Mouse (Mus musculus): ENCODE measurements around the gene Taar8a. TPM values are rescaled to one million over a fixed set of nuclear protein-coding genes. Genes with fewer than 3 reads are reported as not detected.

The Taar8a gene
- total and polyA plus RNA-seq, 3 experiments, result not detected

- intact Hi-C loops (cut with DNase I), result loop anchor here (10.0 kb wide), 1 partner anchor 136 kb away; the partner anchor contains the start of gene Taar5
- Histone ChIP-seq H3K36me3 (ENCODE audit: control insufficient read depth, insufficient read depth, low read length) (no peaks in the 10 kb centered on the region), H3K9ac (ENCODE audit: low read depth, low read length) (no peak overlapping the region), H3K27ac (no peak overlapping the region), H3K79me2 (replicated peaks; ENCODE audit: control insufficient read depth, insufficient read depth, low read length) (no peaks in the 10 kb centered on the region), H3K27me3 (ENCODE audit: control insufficient read depth, insufficient read depth, low read length) (no peaks in the 10 kb centered on the region), H3K4me1 (ENCODE audit: control insufficient read depth, insufficient read depth, low read length) (no peaks in the 10 kb centered on the region), H3K4me3 (no peak overlapping the region)
- TF ChIP-seq POLR2A (IDR thresholded peaks at IDR 0.05; ENCODE audit: insufficient read depth, low read depth, low read length) (no peak), CTCF (IDR thresholded peaks at IDR 0.05) (peak; percentile 78)
- 39% methylated on average over 6 of the region's 6 CpGs for WGBS
- no peak for DNase-seq
Measured at GRCm38 (mm10) chr10:24111116-24111778, 34.9 kb downstream of the Taar8a start.

Other genes with a start within 250 kb of the Taar8a start
- gene Vnn3, start 225.0 kb upstream of the Taar8a start, total RNA-seq (2021), result not detected
- 0.26 and 0.33 TPM in 2 replicates for gene Vnn3, start 225.0 kb upstream of the Taar8a start, polyA plus RNA-seq (2012; rRNA removed)
- under 1 TPM; 0.30 to 0.31 TPM for gene Vnn1, start 181.8 kb upstream of the Taar8a start, total RNA-seq (2021)
- gene Vnn1, start 181.8 kb upstream of the Taar8a start, polyA plus RNA-seq (2012; rRNA removed), result 0.62 and 0.67 TPM in 2 replicates
- gene Taar1, start 156.1 kb upstream of the Taar8a start, total RNA-seq (2021), result not detected
- not detected in 2 replicates for gene Taar1, start 156.1 kb upstream of the Taar8a start, polyA plus RNA-seq (2012; rRNA removed)
- not detected for gene Taar2, start 137.9 kb upstream of the Taar8a start, total RNA-seq (2021)
- gene Taar2, start 137.9 kb upstream of the Taar8a start, polyA plus RNA-seq (2012; rRNA removed), result not detected in 2 replicates
- not detected for gene Taar3, start 126.9 kb upstream of the Taar8a start, total RNA-seq (2021)
- not detected in 2 replicates for gene Taar3, start 126.9 kb upstream of the Taar8a start, polyA plus RNA-seq (2012; rRNA removed)
- gene Taar4, start 116.0 kb upstream of the Taar8a start, total RNA-seq (2021), result not detected
- gene Taar4, start 116.0 kb upstream of the Taar8a start, polyA plus RNA-seq (2012; rRNA removed), result not detected in 2 replicates
- gene Taar5, start 105.8 kb upstream of the Taar8a start, total RNA-seq (2021), result not detected
- gene Taar5, start 105.8 kb upstream of the Taar8a start, polyA plus RNA-seq (2012; rRNA removed), result not detected in 2 replicates
- gene Taar6, start 90.9 kb upstream of the Taar8a start, total RNA-seq (2021), result not detected
- not detected in 2 replicates for gene Taar6, start 90.9 kb upstream of the Taar8a start, polyA plus RNA-seq (2012; rRNA removed)
- gene Taar7a, start 83.0 kb upstream of the Taar8a start, total RNA-seq (2021), result not detected
- not detected in 2 replicates for gene Taar7a, start 83.0 kb upstream of the Taar8a start, polyA plus RNA-seq (2012; rRNA removed)
- not detected for gene Taar7b, start 76.6 kb upstream of the Taar8a start, total RNA-seq (2021)
- not detected in 2 replicates for gene Taar7b, start 76.6 kb upstream of the Taar8a start, polyA plus RNA-seq (2012; rRNA removed)
- not detected for gene Taar7d, start 49.3 kb upstream of the Taar8a start, total RNA-seq (2021)
- gene Taar7d, start 49.3 kb upstream of the Taar8a start, polyA plus RNA-seq (2012; rRNA removed), result not detected in 2 replicates
- gene Taar7e, start 38.9 kb upstream of the Taar8a start, total RNA-seq (2021), result not detected
- gene Taar7e, start 38.9 kb upstream of the Taar8a start, polyA plus RNA-seq (2012; rRNA removed), result not detected in 2 replicates
- not detected for gene Taar7f, start 27.0 kb upstream of the Taar8a start, total RNA-seq (2021)
- not detected in 2 replicates for gene Taar7f, start 27.0 kb upstream of the Taar8a start, polyA plus RNA-seq (2012; rRNA removed)
- gene Taar8b, start 15.8 kb downstream of the Taar8a start, total RNA-seq (2021), result not detected
- gene Taar8b, start 15.8 kb downstream of the Taar8a start, polyA plus RNA-seq (2012; rRNA removed), result not detected in 2 replicates
- not detected for gene Taar8c, start 25.4 kb downstream of the Taar8a start, total RNA-seq (2021)
- gene Taar8c, start 25.4 kb downstream of the Taar8a start, polyA plus RNA-seq (2012; rRNA removed), result not detected in 2 replicates
- not detected for gene Taar9, start 33.0 kb downstream of the Taar8a start, total RNA-seq (2021)
- gene Taar9, start 33.0 kb downstream of the Taar8a start, polyA plus RNA-seq (2012; rRNA removed), result not detected in 2 replicates
- 10 to 100 TPM; 45.9 to 56.5 TPM for gene Stx7, start 72.8 kb downstream of the Taar8a start, total RNA-seq (2021)
- 40.9 and 48.2 TPM in 2 replicates for gene Stx7, start 72.8 kb downstream of the Taar8a start, polyA plus RNA-seq (2012; rRNA removed)
- under 1 TPM; 0.32 to 0.50 TPM for gene Moxd1, start 147.0 kb downstream of the Taar8a start, total RNA-seq (2021)
- 0.53 and 1.3 TPM in 2 replicates for gene Moxd1, start 147.0 kb downstream of the Taar8a start, polyA plus RNA-seq (2012; rRNA removed)